Mouse (Mus musculus) ES-Bruce4 (cell line): ENCODE data around the gene Ift122. TPM values are rescaled to one million over a fixed set of nuclear protein-coding genes. Genes with fewer than 3 reads are reported as not detected.

Experiments used
- H3K27ac ChIP-seq: 2 replicates; pipeline ENCODE4 v1.5.1; 2012; ENCODE audit warnings: low read length, inconsistent platforms; ENCODE audit not compliant: insufficient read depth
- H3K27me3 ChIP-seq: 2 replicates; pipeline ENCODE4 v1.6.1; 2012; ENCODE audit warnings: mild to moderate bottlenecking, low read length, inconsistent platforms; ENCODE audit not compliant: control insufficient read depth, poor library complexity, insufficient read depth, severe bottlenecking
- H3K36me3 ChIP-seq: 2 replicates; pipeline ENCODE4 v1.6.1; 2012; ENCODE audit warnings: inconsistent platforms, mild to moderate bottlenecking, low read length, moderate library complexity; ENCODE audit not compliant: control insufficient read depth, poor library complexity, insufficient read depth, severe bottlenecking
- H3K4me1 ChIP-seq: one replicate; pipeline ENCODE4 v1.8.1; 2011; ENCODE audit warnings: low read length; ENCODE audit not compliant: control insufficient read depth, insufficient read depth
- H3K4me3 ChIP-seq: 2 replicates; pipeline ENCODE4 v1.5.1; 2011; ENCODE audit warnings: low read depth, mild to moderate bottlenecking, low read length
- H3K9ac ChIP-seq: 2 replicates; pipeline ENCODE4 v1.6.1; 2012; ENCODE audit warnings: low read depth, mild to moderate bottlenecking, inconsistent platforms; ENCODE audit not compliant: poor library complexity, severe bottlenecking
- H3K9me3 ChIP-seq: replicated peaks from 2 replicates; pipeline ENCODE4 v1.6.1; 2012; ENCODE audit warnings: mild to moderate bottlenecking, low read length, inconsistent platforms; ENCODE audit not compliant: control insufficient read depth, poor library complexity, insufficient read depth, severe bottlenecking
- CTCF ChIP-seq: IDR thresholded peaks from one replicate; pipeline ENCODE4 v1.8.1; 2011; ENCODE audit warnings: low read depth, low read length
- EP300 ChIP-seq: IDR thresholded peaks from 2 replicates; pipeline ENCODE4 v1.6.1; 2011; ENCODE audit warnings: low read depth, low read length; ENCODE audit not compliant: insufficient read depth
- POLR2A ChIP-seq: IDR thresholded peaks from one replicate; pipeline ENCODE4 v1.8.1; 2011; ENCODE audit warnings: low read length; ENCODE audit not compliant: insufficient read depth
- polyA plus RNA-seq: library from polyadenylated mRNA; stranded (reverse); fragments of >200 nt; gene quantifications from 2 replicates; pipeline ENCODE4 v1.2.4, GENCODE M21; 2011; ENCODE audit warnings: low read depth; ENCODE audit not compliant: missing spikeins, insufficient read depth, insufficient read length

Ift122 gene
- polyA plus RNA-seq, 1 experiment: 17.1 TPM

DNA sequence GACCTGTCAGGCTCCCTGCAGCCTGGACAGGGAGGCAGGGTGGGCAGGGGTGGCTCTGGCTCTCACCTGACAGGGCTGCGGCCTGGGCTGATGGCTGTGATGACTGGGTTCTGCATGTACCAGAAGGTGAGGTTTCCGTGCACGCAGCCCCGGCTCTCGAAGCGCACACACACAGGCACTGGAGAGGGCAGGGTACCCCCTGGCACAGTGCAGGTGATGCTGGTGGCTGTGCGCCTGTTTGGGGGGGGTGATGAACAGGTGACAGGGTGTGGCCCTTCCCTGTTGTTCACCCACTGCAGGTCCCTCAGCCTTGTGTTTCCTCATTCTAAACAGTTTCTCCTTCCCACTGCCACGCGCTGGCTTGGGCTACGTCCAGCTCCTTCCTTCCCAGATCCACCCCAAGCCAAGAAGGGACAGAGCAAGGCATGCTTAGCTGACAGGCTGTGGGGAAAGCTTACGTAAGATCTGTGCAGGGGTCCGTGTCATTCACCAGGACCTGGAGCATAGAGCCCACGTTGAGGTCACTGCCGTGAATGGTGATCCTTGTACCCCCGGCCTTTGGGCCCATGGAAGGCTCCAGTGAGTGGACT is 114.1 kb downstream of the Ift122 start:
- H3K27me3 ChIP-seq: no peaks in the 10 kb centered on the region
- no peaks in the 10 kb centered on the region for H3K4me1 ChIP-seq
- H3K9me3 ChIP-seq: no peaks in the 10 kb centered on the region
- H3K9ac ChIP-seq: no peak overlapping the region
- H3K27ac ChIP-seq: no peak overlapping the region
- no peak overlapping the region for H3K4me3 ChIP-seq
- TF ChIP-seq EP300 (no peak), CTCF (no peak), POLR2A (no peak)
- H3K36me3 ChIP-seq: no peaks in the 10 kb centered on the region

DNA sequence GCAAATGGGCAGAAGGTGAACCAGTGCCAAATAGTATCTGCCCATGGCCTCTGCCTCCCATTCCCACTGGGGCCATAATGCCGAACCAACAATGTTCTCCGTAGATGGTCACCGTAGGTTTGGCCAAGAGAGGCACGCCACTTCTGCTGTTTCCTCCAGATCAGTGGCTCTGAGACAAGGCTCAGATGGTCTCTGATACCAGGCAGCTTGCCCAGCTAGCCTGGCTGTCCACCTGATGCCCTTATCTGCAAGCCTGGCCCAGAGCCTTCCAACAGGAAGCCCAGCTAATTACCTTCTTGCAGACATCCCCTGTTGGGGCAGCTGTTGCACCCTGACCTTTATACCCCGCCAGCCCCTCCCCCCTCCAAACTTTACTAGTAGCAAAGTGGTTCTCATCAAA is 114.8 kb downstream of the Ift122 start:
- H3K4me3 ChIP-seq: no peak overlapping the region
- no peak overlapping the region for H3K27ac ChIP-seq
- no peak overlapping the region for H3K9ac ChIP-seq
- no peak for TF ChIP-seq CTCF
- no peak for TF ChIP-seq EP300
- TF ChIP-seq POLR2A: no peak
- H3K4me1 ChIP-seq: no peaks in the 10 kb centered on the region
- no peaks in the 10 kb centered on the region for H3K27me3 ChIP-seq
- H3K9me3 ChIP-seq: no peaks in the 10 kb centered on the region
- no peaks in the 10 kb centered on the region for H3K36me3 ChIP-seq

- no peaks in the 10 kb centered on the region for H3K36me3 ChIP-seq
- H3K27me3 ChIP-seq: no peaks in the 10 kb centered on the region
- no peak overlapping the region for H3K27ac ChIP-seq
- no peak for TF ChIP-seq POLR2A
- TF ChIP-seq EP300: no peak
- TF ChIP-seq CTCF: no peak
- H3K9ac ChIP-seq: no peak overlapping the region
- H3K4me3 ChIP-seq: no peak overlapping the region
- no peaks in the 10 kb centered on the region for H3K9me3 ChIP-seq
- no peaks in the 10 kb centered on the region for H3K4me1 ChIP-seq
Measured at GRCm38 (mm10) chr6:115968700-115969099, 115.4 kb downstream of the Ift122 start.

- H3K36me3 ChIP-seq: no peaks in the 10 kb centered on the region
- no peak overlapping the region for H3K9ac ChIP-seq
- no peak overlapping the region for H3K4me3 ChIP-seq
- H3K27ac ChIP-seq: no peak overlapping the region
- no peaks in the 10 kb centered on the region for H3K4me1 ChIP-seq
- TF ChIP-seq CTCF (no peak), EP300 (no peak), POLR2A (no peak)
- H3K9me3 ChIP-seq: no peaks in the 10 kb centered on the region
- no peaks in the 10 kb centered on the region for H3K27me3 ChIP-seq
Measured at GRCm38 (mm10) chr6:115969103-115969502, 115.8 kb downstream of the Ift122 start.

- Histone ChIP-seq H3K9me3 (no peaks in the 10 kb centered on the region), H3K36me3 (no peaks in the 10 kb centered on the region)
Measured at GRCm38 (mm10) chr6:115969952-115970351, 116.7 kb downstream of the Ift122 start.

DNA sequence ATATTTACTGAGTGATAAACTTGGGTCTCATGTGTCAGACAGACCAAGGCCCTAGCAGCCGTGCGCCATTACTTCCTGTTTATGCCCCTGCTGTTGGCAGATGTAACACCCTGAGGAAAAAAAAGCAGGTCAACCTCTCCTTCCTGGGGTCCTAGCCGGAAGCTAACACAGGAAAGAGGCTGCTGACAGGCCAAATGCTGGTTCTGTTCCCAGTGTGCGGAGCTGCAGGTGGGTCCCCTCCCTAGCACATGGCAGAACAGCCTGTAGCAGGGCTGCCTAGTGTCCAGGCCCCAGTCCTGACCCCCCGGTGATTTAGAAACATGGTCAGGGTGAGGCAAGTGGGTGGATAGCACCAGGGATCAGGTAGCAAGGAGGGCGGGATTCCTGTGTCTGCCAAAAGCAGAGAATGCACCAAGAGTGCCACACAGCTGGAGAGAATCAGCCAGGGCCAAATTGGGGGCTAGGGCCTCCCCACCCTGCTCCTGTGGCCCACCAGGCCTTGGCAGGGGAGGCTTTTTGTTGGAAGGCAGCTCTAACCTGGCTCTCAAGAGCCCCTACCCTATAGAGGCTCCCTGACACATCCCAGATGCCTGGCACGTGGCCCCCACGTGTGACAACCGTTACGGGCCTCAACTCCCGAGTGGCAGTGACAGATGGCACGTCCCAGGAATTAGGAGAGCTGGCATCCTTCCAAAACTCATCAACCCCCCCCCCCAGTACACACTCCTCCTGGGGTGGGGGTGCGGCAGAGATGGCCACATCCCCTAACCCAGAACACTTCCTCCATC is 118.2 kb downstream of the Ift122 start:
- Histone ChIP-seq H3K9ac (no peak overlapping the region), H3K36me3 (no peaks in the 10 kb centered on the region), H3K4me3 (no peak overlapping the region), H3K4me1 (no peaks in the 10 kb centered on the region), H3K27me3 (no peaks in the 10 kb centered on the region), H3K27ac (no peak overlapping the region), H3K9me3 (no peaks in the 10 kb centered on the region)
- TF ChIP-seq EP300: no peak
- TF ChIP-seq POLR2A: no peak
- no peak for TF ChIP-seq CTCF

More at GRCm38 (mm10) chr6:115969952-115970351, 116.7 kb downstream of the Ift122 start:
- H3K4me3 ChIP-seq: no peak overlapping the region
- H3K27ac ChIP-seq: no peak overlapping the region
- no peaks in the 10 kb centered on the region for H3K4me1 ChIP-seq
- no peaks in the 10 kb centered on the region for H3K27me3 ChIP-seq
- no peak for TF ChIP-seq POLR2A
- TF ChIP-seq CTCF: no peak
- TF ChIP-seq EP300: no peak
- H3K9ac ChIP-seq: no peak overlapping the region
